Mouse (Mus musculus) thymus, postnatal 4 days (tissue): ENCODE data around the gene Rin2.

Experiments
- DNase-seq: peaks from one replicate; pipeline ENCODE4 v3.0.0; 2021

Rin2 gene

DNA sequence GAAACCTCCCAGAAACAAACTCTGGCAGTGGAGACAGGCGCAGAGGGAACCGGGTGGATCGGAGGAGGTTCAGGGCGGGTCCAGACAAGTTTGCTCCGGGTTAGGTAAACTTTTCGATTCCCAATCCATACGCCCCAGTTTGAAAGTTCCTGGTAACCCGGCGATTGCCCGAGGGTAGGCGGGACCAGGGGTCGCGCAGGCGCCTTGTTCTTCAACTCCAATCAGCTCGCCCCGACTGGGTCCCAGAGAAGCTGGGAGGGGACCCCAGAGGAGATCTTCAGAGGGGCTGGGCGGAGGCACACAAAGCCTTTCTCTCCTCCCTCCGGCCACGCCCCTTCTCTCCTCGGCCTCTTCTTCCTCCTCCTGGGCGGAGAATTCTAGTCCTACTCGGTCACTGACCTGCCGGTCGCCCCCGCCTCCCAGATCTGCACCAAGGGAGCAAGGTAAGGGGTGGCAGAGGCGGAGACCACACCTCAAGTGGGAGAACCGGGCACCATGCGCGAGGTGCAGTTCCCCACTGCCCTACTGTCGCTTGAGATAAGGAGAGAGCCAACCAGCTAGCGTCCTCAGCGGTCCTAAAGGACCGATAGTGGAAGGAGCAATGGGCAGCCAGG lies at the start of gene Rin2:
TSS of gene Rin2 (plus strand) at position 74 of the 614 bp plus-strand sequence.
- DNase-seq: peak; percentile 67

- no peak for DNase-seq
Measured at GRCm38 (mm10) chr2:145631123-145631798, 43.8 kb upstream of the Rin2 start.

GRCm38 (mm10) chr2:145631799-145632174 lies 43.2 kb upstream of the Rin2 start:
- DNase-seq: no peak

GRCm38 (mm10) chr2:145633811-145634210 lies 41.2 kb upstream of the Rin2 start:
- DNase-seq: no peak

DNA sequence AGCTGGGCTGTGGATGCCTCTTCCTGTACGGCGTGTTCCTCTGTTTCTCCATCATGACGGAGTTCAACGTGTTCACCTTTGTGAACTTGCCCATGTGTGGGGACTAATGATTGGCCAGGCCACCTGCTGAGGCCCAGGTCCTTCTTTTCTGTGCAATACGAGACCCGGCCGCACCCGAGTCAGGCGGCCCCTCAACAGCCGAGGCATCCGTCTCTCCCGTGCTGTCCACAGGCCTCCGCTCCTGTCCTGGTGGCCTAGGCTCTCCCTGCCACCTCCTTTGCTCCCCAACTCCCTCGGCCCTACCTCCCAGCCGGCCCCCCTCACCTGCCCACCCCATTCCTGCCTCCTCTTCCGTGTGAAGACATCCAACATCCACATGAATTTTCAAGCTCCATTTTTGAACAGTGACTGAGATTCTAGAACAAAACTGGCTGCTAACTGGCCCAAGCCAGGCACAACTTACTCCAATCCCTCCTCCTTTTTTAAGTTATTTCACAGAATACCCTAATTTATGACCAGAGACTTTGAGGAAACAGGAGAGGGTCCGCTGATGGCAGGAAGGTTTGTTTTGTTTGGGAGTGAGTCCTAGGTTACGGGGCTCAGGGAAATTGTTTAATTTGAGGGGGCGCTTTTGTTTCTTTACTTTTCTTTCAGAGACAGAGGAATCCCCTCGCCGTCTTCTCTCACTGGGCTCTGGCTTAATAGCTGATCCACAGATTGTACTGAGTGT lies 34.6 kb upstream of the Rin2 start:
- no peak for DNase-seq

GRCm38 (mm10) chr2:145655373-145655960 lies 19.5 kb upstream of the Rin2 start:
- no peak for DNase-seq

GRCm38 (mm10) chr2:145656121-145656520 lies 18.9 kb upstream of the Rin2 start:
- no peak for DNase-seq

GRCm38 (mm10) chr2:145656716-145657115 lies 18.3 kb upstream of the Rin2 start:
- DNase-seq: no peak

DNA sequence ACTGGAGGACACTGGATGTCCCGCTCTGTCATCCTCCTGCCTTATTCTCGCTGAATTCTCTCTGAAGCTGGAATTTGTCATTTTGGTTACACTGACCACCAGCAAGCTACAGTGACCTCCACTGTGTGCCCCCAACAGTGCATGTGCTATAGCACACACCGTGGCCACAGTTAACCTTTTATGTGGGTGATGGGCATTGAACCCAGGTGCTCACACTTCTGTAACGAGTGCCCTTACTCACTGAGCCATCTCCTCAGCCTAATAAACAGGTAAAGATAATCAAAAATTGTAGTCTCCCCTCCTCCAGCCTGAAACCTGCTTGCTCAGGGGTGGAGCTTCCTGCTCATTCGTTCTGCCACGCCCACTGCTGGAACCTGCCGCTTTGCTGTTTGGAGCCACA lies 13.8 kb upstream of the Rin2 start:
- no peak for DNase-seq

GRCm38 (mm10) chr2:145663899-145664298 lies 11.1 kb upstream of the Rin2 start:
- no peak for DNase-seq

DNA sequence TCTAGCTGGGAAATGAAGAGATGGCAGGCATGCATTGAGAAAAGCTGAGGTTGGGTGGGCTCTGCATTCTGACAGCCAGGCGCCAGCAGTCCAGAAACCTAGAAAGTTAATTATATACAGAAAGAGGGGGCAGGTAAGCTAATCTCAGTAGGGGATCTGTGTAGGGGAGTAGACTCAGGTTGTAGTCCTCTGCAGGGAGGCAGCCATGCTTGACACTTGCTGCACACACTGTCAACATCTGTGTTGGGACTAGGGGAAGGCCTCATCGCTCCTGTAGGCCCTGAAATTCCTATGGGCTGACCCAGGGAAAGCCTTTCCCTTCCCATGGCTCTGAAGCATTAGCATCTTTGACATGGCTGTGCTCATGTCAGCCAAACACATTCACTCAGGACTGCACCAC lies 10.7 kb upstream of the Rin2 start:
- no peak for DNase-seq

DNA sequence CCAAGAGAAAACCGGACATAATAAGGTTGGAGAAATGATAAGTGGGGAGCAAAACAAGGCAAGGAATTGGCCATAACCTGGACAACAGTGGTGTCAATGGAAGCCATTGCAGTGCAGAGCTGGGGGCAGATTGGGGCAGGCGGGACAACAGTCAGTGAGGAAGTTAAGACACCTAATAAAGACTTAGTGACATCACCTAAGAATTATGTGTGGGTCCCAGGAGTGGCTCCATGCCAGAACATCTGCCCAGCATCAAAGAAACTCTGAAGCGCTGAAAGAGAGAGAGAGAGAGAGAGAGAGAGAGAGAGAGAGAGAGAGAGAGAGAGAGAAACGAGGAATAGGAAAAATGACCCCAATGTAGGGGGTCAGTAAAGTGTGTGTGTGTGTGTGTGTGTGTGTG lies 6.9 kb upstream of the Rin2 start:
- no peak for DNase-seq

DNA sequence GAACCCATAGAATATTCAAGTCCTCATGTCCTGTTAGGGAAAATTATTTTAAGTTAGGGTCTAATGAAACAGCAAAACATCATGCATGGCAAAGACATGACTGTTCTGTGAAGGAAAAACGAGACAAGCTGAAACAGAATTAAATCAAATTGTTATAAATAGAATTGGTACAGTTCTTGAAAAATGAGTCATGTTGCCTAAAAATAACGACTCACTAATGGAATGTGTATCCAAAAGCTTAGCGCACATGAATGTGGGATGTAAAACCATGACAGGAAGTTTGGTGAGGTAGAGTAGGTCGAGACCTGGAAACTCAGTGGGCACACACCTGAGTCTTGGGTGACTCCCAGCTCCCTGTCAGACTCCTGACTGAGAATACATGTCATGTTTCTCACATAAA lies 4.9 kb upstream of the Rin2 start:
- DNase-seq: no peak

GRCm38 (mm10) chr2:145674496-145675141 lies 396 bp upstream of the Rin2 start:
- no peak for DNase-seq

GRCm38 (mm10) chr2:145675756-145676543 lies 935 bp downstream of the Rin2 start:
- DNase-seq: peak; percentile 37

DNA sequence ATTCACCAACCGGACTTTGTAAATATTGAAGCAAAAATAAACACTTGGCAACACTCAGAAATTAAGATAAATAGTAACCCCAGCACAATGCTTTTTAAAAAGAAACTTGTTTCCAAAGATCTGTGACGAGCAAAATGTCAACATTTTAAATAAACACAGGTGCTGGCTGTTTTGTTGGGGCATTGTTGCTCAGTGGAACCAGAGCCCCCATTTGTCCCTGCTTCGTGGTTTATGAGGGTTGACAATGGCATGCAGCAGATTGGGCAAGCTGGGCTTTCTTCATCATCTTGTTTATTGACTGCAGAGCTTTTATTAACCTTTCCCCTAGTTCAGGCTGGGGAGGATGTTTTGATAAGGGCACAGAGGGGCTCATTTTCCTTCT lies 1.5 kb downstream of the Rin2 start:
- DNase-seq: no peak

- DNase-seq: no peak
Measured at GRCm38 (mm10) chr2:145676936-145677335, 1.9 kb downstream of the Rin2 start.

DNA sequence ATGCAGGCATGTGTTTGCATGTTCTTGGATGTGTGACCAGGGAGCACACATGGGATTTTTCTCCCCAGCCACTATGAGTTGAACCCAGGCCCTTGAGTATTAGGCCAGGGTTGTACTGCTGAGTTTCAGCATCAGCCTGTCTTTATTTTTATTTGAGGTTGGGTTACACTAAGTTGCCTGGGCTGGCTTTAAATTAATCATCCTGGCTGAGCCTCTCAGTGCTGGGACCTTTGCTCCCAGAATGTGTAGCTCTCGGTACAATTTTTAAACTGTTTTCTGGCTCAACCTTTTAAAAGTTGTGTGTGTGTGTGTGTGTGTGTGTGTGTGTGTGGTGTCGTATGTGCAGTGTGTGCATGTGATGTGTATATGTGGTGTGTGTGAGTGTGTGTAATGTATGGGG lies 5.1 kb downstream of the Rin2 start:
- no peak for DNase-seq

DNA sequence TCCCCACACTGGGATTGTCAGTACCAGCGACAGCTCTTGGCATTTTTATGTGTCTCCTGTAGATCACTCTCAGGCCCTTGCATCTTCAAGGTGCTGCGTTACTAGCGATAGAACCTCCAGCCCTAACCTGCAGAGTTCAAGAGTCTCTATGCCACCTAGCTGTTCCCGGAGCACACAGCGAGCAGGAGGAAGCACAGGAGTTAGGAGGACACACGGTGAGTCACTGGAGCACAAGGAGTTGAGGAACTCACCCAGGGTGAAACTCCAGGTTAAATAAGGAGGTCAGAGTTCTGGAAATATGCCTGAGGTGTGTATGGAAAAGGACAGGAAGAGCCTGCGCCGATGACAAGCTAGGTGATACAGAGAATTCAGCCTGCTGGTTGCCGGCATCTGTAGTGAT lies 5.7 kb downstream of the Rin2 start:
- DNase-seq: no peak

GRCm38 (mm10) chr2:145681626-145682025 lies 6.6 kb downstream of the Rin2 start:
- DNase-seq: no peak

- no peak for DNase-seq
Measured at GRCm38 (mm10) chr2:145682924-145683323, 7.9 kb downstream of the Rin2 start.

DNA sequence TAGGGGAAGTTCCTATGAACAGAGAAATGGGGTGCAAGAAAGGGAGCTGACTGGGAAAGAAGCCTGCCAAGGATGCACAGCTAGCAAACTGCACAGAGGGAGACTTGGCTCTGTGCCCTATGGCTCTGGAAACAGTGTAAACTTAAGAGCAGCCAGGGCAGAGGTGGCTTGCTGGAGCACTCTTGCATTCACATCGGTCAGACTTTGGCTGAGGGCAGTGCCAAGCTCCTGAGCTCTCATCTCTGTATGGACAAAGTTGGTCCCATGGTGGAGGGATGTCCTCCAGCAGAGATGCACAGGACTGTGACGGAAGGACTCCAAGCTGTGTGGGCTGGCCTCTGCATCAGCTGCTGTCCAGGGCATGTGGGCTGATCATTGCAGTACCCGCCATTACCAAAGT lies 8.5 kb downstream of the Rin2 start:
- DNase-seq: no peak

- DNase-seq: no peak
Measured at GRCm38 (mm10) chr2:145684151-145684550, 9.1 kb downstream of the Rin2 start.
